Mouse (Mus musculus) hematopoietic stem cell, adult 5-6 weeks (primary cell): Measurements from ENCODE around the gene Dync1i2. TPM values are rescaled to one million over a fixed set of nuclear protein-coding genes. Genes with fewer than 3 reads are reported as not detected.

Source experiments
- ATAC-seq, 2 experiments: fragments of 125-278 bp in 1 of 2; replicated peaks in 1 of 2; 2 replicates each; pipeline ENCODE4 v1.8.0; 2016 to 2017; ENCODE audit warnings: inconsistent platforms in 2 of 2, mild to moderate bottlenecking in 2 of 2, moderate number of reproducible peaks in 2 of 2, low read depth in 1 of 2, moderate TSS enrichment in 1 of 2; ENCODE audit not compliant: low FRiP score in 2 of 2, poor library complexity in 2 of 2, severe bottlenecking in 2 of 2, insufficient read depth in 1 of 2, low TSS enrichment in 1 of 2
- total RNA-seq: library from RNA; stranded (forward); fragments of 172-1452, 232-1000 nt; gene quantifications from 2 replicates; pipeline ENCODE4 v1.2.3, GENCODE M21; 2017

The Dync1i2 gene
- total RNA-seq, 1 experiment from 2014 or later, result 124 TPM

- ATAC-seq, result no peak
These were observed 33.3 kb downstream of the Dync1i2 start for GRCm38 (mm10) chr2:71244807-71245206.

- no peak for ATAC-seq
These were observed 33.9 kb downstream of the Dync1i2 start for GRCm38 (mm10) chr2:71245416-71245815.

GRCm38 (mm10) chr2:71246096-71246495, 34.6 kb downstream of the Dync1i2 start:
- ATAC-seq, result no peak

DNA sequence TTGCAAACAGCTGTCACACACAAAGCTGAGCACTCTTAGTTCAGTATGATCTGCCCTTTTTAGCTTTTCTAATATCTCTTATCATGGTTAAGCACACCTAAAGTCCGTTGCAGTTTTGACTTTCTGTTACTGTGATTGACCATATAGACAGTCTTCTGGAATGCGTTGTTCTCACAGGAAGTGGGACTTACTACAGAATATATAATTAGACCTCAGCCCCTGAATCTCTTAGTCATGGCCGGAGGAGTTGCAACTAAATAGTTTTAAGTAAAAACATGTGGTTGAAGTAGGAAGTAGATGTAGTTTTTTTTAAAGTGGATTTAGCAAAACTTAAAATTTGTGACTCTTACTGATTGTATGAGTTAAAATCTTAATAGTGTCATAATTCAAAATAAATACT, 36.6 kb downstream of the Dync1i2 start:
- ATAC-seq, result no peak

DNA sequence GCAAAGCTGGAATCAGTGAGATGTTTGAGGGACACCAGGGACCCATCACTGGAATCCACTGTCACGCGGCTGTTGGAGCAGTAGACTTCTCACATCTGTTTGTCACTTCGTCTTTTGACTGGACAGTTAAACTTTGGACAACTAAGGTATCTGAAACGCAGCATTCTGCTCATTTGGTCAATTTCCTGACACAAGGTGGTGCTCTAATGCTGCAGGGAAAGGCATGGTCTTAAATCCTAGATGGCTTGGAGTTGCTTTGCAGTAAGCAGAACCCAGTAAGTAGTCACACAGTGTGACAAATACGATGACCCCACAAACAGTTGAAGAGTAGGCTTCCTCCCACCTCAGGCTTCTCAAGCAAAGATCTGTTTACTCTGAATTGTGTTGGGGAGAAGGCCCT, 39.3 kb downstream of the Dync1i2 start:
- ATAC-seq, result no peak

DNA sequence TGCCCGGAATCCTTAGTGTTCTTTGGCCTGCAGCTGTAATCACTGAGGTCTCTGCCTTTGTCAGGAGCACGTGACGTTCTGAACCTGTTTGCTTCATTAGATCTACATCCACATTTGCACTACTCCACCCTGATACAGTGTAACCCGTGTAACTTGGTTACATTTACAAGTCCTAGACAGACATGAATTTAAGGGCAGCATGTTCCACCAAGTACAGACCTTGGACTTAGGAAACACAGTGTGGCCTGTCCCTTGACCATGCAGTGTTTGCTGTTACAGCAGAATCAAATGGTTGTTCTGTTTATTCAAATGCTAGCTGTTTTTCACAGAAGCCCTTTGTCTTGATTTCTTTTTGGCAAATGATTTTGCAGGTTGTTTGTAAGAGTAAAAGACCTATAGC, 43.3 kb downstream of the Dync1i2 start:
- ATAC-seq, result no peak

DNA sequence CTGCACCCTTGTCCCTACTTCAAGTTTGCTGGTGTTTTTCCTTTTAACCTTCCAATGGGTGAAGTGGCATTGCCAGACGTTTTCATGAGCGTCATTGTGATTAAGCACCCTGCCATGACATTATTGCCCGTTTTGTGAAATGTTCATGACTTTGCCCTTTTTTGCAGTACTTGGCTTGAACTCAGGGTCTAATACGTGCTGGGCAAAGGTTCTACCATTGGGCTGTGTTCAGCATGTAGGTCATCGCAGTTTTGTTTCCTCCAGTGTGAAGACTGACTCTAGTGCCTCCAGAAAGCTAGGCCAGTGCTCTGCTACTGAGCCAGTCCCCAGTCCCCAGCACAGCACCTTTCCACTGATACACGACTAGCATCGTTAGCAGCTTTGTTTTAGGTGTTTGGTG, 45.1 kb downstream of the Dync1i2 start:
- no peak for ATAC-seq

DNA sequence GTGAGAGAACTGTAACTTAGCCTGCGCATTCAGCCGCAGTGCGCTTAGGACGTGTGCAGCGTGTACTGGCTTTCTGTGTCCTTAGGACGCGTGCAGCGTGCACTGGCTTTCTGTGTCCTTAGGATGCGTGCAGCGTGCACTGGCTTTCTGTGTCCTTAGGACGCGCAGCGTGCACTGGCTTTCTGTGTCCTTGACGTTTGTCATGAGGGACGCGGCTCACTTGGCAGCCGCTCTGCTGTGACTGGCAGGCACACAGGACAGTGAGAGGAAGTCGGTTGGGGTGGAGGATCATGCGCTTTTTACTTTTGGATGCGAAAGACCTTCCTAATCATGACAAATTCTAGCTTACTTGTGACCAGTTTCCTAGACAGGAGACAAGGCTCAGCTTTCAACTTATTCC, 53.1 kb downstream of the Dync1i2 start:
- no peak for ATAC-seq

GRCm38 (mm10) chr2:71268691-71269090, 57.2 kb downstream of the Dync1i2 start:
- ATAC-seq, result no peak

- ATAC-seq, result no peak
These were observed 57.8 kb downstream of the Dync1i2 start for GRCm38 (mm10) chr2:71269332-71269731.

DNA sequence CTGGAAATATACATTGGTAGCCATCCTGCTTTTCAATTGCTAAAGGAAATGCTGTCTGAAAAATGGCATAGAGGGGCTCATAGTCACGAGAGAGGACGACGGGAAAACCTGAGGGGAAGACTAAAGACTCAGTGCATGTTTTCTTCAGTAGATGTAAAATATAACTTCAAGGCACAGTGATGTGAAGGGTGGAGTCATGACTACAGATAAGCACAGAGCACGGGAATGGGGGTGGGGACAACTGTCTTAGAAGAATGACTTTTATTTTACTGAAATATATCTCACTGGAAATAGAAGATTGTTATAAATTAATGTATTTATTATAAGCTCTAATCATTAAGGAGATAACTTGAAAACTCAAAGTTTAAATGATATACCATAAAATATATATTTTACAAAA, 58.6 kb downstream of the Dync1i2 start:
- ATAC-seq, result no peak

- peak; percentile 68 to 70; a peak in 3 of 4 replicates for ATAC-seq
These were observed 62.6 kb downstream of the Dync1i2 start for GRCm38 (mm10) chr2:71273955-71274679.

- ATAC-seq, result no peak
These were observed 64.2 kb downstream of the Dync1i2 start for GRCm38 (mm10) chr2:71275734-71276133.

- ATAC-seq, result no peak
These were observed 67.6 kb downstream of the Dync1i2 start for GRCm38 (mm10) chr2:71278791-71279775.

GRCm38 (mm10) chr2:71281981-71282380, 70.5 kb downstream of the Dync1i2 start:
- ATAC-seq, result no peak

- no peak for ATAC-seq
These were observed 78.7 kb downstream of the Dync1i2 start for GRCm38 (mm10) chr2:71290107-71290775.

DNA sequence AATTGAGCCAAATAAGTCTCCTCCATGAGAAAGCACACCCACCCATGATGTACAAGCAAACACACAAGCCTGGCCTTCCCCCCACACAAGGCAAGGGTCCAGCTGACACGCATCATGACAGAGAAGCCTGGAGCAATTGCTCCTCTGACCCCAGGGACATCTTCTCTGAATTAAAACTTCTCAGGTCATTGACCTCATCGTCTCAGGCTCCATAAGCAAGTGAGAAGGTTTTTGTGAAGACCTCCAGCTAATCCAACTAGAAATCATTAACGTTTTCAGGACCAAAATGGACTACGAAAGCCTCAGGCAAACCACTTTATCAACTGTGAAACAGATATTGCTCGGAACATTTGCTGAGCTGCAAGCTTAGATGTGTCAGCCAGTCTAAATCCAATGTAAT, 80.1 kb downstream of the Dync1i2 start:
- ATAC-seq, result no peak

DNA sequence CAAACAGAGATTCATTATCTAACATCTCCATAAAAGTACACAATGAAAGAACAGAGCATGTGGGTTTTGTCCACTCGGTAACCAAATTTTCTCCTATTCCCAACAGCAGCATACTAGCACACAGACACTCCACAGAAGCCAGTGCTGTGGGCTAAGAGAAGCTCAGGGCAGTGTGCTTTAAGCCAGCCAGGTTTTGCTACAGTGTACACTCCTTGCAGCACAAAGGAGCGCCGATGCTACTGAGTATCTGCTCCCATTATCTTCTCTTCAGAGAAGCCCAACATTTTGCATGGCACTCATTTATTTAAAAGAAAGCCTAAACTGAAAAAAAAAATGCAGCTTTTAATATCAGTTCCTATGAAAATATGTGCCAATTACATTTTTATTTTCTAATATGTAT, 82.5 kb downstream of the Dync1i2 start:
- ATAC-seq, result no peak
